Mouse (Mus musculus): ENCODE results near the gene Fgd5. TPM values are rescaled to one million over a fixed set of nuclear protein-coding genes. Genes with fewer than 3 reads are reported as not detected.

Gene Fgd5
- polyA plus RNA-seq (2012; rRNA removed): 1.4 and 1.7 TPM in 2 replicates

DNA sequence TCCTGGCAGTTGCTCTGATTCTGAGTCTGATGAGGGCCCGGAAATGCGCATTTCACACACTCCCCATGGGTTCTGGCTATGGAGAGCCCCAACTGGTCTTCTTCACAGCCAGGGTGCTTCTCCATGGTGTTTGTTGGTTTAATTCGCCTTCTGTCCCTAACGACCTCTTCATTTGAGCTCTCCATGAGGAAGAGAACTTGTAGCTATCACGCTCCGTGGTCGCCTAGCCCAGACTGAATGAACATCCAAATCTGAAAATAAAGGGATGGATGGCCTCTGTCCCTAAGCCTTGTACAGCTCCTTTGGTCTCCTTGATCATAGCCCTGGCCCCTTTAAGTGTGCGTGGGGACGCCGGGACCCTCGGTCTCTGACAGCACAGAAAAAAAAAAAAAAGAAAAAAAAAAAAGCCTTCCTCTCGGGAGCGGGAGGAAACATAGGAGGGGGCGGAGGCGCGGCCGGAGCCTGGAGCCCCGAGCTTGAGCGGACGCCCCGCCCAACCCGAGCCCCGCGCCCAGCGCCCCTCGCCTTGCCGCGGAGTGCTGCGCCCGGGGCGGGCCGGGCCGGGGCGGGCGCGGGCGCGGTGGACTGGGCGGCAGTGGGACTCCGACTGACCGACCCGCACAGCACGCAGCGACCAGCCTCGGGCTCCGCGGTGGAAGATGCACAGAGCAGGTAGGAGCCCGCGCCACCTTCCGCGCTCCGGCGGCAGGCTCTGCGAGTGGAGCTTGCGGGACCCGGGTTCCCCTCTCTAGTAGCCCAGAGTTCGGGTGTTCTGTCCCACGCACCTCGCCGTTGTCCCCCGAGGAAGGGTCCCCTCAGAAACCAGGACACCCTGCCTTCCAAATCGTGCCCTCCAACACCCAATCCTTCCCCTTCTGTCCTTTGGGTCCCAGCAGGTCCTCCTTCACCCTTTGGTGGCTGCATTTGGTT is at the start of gene Fgd5:
Gene Fgd5, plus strand, starts transcription at position 508 of the 930 bp plus-strand sequence.

GRCm38 (mm10) chr6:92091130-92091591 is 112.5 kb downstream of the Fgd5 start, which contains the start of gene Nr2c2:
Gene Nr2c2, plus strand, starts transcription at chr6:92091390.

Other genes with a start within 250 kb of the Fgd5 start
- 0.01 and 0.09 TPM in 2 replicates for gene Grip2, start 151.6 kb upstream of the Fgd5 start, polyA plus RNA-seq (2012; rRNA removed)
- gene Ccdc174, start 100.8 kb upstream of the Fgd5 start, polyA plus RNA-seq (2012; rRNA removed): 7.2 and 7.7 TPM in 2 replicates
- 0.17 and 0.18 TPM in 2 replicates for gene 4930590J08Rik, start 76.1 kb upstream of the Fgd5 start, polyA plus RNA-seq (2012; rRNA removed)
- gene Nr2c2, start 112.5 kb downstream of the Fgd5 start, polyA plus RNA-seq (2012; rRNA removed): 6.5 and 7.7 TPM in 2 replicates
- gene Mrps25, start 205.2 kb downstream of the Fgd5 start, polyA plus RNA-seq (2012; rRNA removed): 24.2 and 25.8 TPM in 2 replicates
- 3.9 and 4.2 TPM in 2 replicates for gene Rbsn, start 236.0 kb downstream of the Fgd5 start, polyA plus RNA-seq (2012; rRNA removed)